Mouse (Mus musculus) liver, postnatal 0 days (tissue): Measurements from ENCODE around the gene Gm49368.

Experiments used
- CTCF ChIP-seq: sonication (generic); IDR thresholded peaks from 2 replicates; pipeline ENCODE4 v1.5.1; 2016; ENCODE audit warnings: antibody characterized with exemption, low read depth
- EP300 ChIP-seq: IDR thresholded peaks from 2 replicates; pipeline ENCODE4 v1.6.1; 2016; ENCODE audit warnings: antibody characterized with exemption, low read depth, mild to moderate bottlenecking

GRCm38 (mm10) chr7:128024932-128025331, 37.6 kb upstream of the Gm49368 start:
- TF ChIP-seq CTCF (no peak), EP300 (no peak)
